ENCODE assay signal across 7 mouse cellular contexts in the genomic region with DNA sequence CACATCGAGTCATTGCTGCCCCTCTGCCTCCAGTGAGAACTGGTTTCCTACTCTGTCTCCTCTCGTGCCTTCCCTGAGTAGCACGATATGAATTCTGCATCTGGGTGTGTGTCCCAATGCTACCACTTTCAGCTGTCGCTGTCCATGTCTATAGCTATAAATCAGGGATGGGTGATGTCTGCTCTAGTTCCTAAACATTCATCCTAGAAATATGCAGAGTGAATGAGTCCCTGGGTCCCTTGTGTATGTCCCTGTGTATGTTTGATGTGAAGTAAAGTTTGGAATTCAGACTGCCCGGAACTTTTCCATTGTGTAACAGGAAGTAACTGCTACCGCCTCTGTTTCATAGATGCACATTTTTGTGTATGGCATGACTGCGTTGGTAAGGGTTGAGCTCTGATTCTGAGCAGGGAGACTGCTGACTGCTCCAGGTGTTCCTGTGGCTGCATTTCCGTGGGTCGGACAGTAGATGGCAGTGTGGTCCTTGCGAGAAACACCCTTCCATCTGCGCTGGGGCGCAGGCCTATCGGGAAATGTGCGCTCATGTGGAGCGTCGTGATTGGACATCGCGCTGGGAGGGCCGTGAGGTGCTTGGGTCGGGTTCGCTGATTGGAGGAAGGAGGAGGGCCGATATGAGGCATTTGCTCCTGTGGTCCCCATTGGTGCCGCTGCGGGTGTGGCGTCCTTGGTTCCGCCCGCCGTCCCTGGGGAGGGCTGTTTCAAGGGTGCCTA. TPM values are rescaled to one million over a fixed set of nuclear protein-coding genes. Genes with fewer than 3 reads are reported as not detected.
DNase-seq lines count a peak whose midpoint lies in the region; ATAC-seq and TF ChIP-seq lines count a peak whose summit lies in the region.

No protein-coding gene starts in this region.

- intact Hi-C loops in left cerebral cortex, postnatal 4 days (cut with DNase I) = loop anchor here (2.0 kb wide), 1 partner anchor 492 kb away; no protein-coding TSS in a partner anchor

- no peak overlapping the region for H3K9ac ChIP-seq in intestine, postnatal 0 days (ENCODE audit: low read depth, low read length)
- H3K9ac ChIP-seq in midbrain, embryonic 12.5 days (replicated peaks) = peak overlapping the region; percentile 43; the same call in 1 of the 2 replicates

- peaks cover 61% of the 10 kb centered on the region for H3K36me3 ChIP-seq in embryonic facial prominence, embryonic 10.5 days (replicated peaks)
- H3K36me3 ChIP-seq in intestine, postnatal 0 days (ENCODE audit: control insufficient read depth, insufficient read depth) = peaks cover 20% of the 10 kb centered on the region
- peaks cover 21% of the 10 kb centered on the region for H3K36me3 ChIP-seq in midbrain, embryonic 12.5 days
- H3K36me3 ChIP-seq in small intestine, adult 2 months (ENCODE audit: control insufficient read depth, insufficient read depth, low read length) = peaks cover 5% of the 10 kb centered on the region

- no peak; the same call in 1 of the 2 replicates for TF ChIP-seq POLR2A in small intestine, adult 2 months (IDR thresholded peaks at IDR 0.05; ENCODE audit: low read depth, low read length)

- H3K4me2 ChIP-seq in intestine, postnatal 0 days (replicated peaks; ENCODE audit: low read depth) = peak overlapping the region; percentile 67
- peak overlapping the region; percentile 64 for H3K4me2 ChIP-seq in midbrain, embryonic 12.5 days (replicated peaks)

- ATAC-seq in intestine, postnatal 0 days = peak; percentile 100
- ATAC-seq in midbrain, embryonic 12.5 days (ENCODE audit: low FRiP score, low read depth) = peak; percentile 100

- H3K4me1 ChIP-seq in embryonic facial prominence, embryonic 10.5 days = peaks cover 9% of the 10 kb centered on the region; the same call in 1 of the 2 replicates
- no peaks in the 10 kb centered on the region; the same call in 1 of the 2 replicates for H3K4me1 ChIP-seq in intestine, postnatal 0 days (replicated peaks; ENCODE audit: control insufficient read depth, insufficient read depth, low read length)
- H3K4me1 ChIP-seq in midbrain, embryonic 12.5 days = 0 out of 2 replicates have a peak, but pooled peaks cover 5% of the 10 kb centered on the region
- H3K4me1 ChIP-seq in small intestine, adult 2 months (ENCODE audit: control insufficient read depth, insufficient read depth, insufficient read length, low read length) = no peaks in the 10 kb centered on the region

- 12% methylated on average over 28 of the region's 28 CpGs for WGBS in embryonic facial prominence, embryonic 10.5 days
- 9% methylated on average over 28 of the region's 28 CpGs for WGBS in intestine, postnatal 0 days
- WGBS in midbrain, embryonic 12.5 days = 11% methylated on average over 28 of the region's 28 CpGs
- WGBS in small intestine, adult 2 months = 9% methylated on average over 28 of the region's 28 CpGs

- no peaks in the 10 kb centered on the region for H3K27me3 ChIP-seq in embryonic facial prominence, embryonic 10.5 days (replicated peaks; ENCODE audit: low read depth, poor library complexity, severe bottlenecking)
- H3K27me3 ChIP-seq in intestine, postnatal 0 days (replicated peaks; ENCODE audit: control insufficient read depth, insufficient read depth, low read length) = no peaks in the 10 kb centered on the region
- H3K27me3 ChIP-seq in midbrain, embryonic 12.5 days = no peaks in the 10 kb centered on the region
- H3K27me3 ChIP-seq in small intestine, adult 2 months (ENCODE audit: control insufficient read depth, insufficient read depth, low read length) = no peaks in the 10 kb centered on the region

- H3K4me3 ChIP-seq in embryonic facial prominence, embryonic 10.5 days = peak overlapping the region; percentile 56
- H3K4me3 ChIP-seq in intestine, postnatal 0 days (ENCODE audit: low read depth, low read length) = peak overlapping the region; percentile 48
- H3K4me3 ChIP-seq in midbrain, embryonic 12.5 days = peak overlapping the region; percentile 47
- H3K4me3 ChIP-seq in small intestine, adult 2 months (ENCODE audit: low read depth, low read length) = peak overlapping the region; percentile 38

- peak; percentile 94 for DNase-seq in adrenal gland, postnatal 10 days
- peak; percentile 96 for DNase-seq in embryonic facial prominence, embryonic 10.5 days (ENCODE audit: low spot score)
- DNase-seq in gonadal fat pad, adult 2 months (ENCODE audit: low read depth) = peak; percentile 80
- DNase-seq in left cerebral cortex, postnatal 4 days = peak; percentile 95

- TF ChIP-seq CTCF in intestine, postnatal 0 days (IDR thresholded peaks at IDR 0.05; ENCODE audit: low read depth) = peak; percentile 100
- peak; percentile 95 for TF ChIP-seq CTCF in small intestine, adult 2 months (IDR thresholded peaks at IDR 0.05; ENCODE audit: extremely low read depth, insufficient read length, insufficient replicate concordance, low read depth, low read length)

- H3K9me3 ChIP-seq in embryonic facial prominence, embryonic 10.5 days = no peaks in the 10 kb centered on the region
- H3K9me3 ChIP-seq in intestine, postnatal 0 days (ENCODE audit: control insufficient read depth) = no peaks in the 10 kb centered on the region
- H3K9me3 ChIP-seq in midbrain, embryonic 12.5 days = no peaks in the 10 kb centered on the region

- H3K27ac ChIP-seq in embryonic facial prominence, embryonic 10.5 days (replicated peaks) = peak overlapping the region; percentile 84
- H3K27ac ChIP-seq in intestine, postnatal 0 days (ENCODE audit: low read depth, low read length) = peak overlapping the region; percentile 62
- peak overlapping the region; percentile 65 for H3K27ac ChIP-seq in midbrain, embryonic 12.5 days (replicated peaks)
- peak overlapping the region; percentile 67; the same call in 1 of the 2 replicates for H3K27ac ChIP-seq in small intestine, adult 2 months (ENCODE audit: insufficient read depth, low read depth, low read length)

RNA-seq across cellular contexts. Expression of a gene that starts 8.3 kb away (rescaled TPM):
- total RNA-seq in adrenal gland, postnatal 10 days (2021) = 10 to 100 TPM; 51.6 to 56.7 TPM
- polyA plus RNA-seq in embryonic facial prominence, embryonic 10.5 days (2016; fragmentation: Nextera tagmentation; extraction: Ambion mirVana) = 82.8 and 88.2 TPM in 2 replicates
- polyA plus RNA-seq in gonadal fat pad, adult 2 months (2012; rRNA removed) = 15.0 and 15.3 TPM in 2 replicates
- polyA plus RNA-seq in intestine, postnatal 0 days (2015; fragmentation: Nextera tagmentation; extraction: Ambion mirVana) = 17.2 and 17.4 TPM in 2 replicates
- total RNA-seq in left cerebral cortex, postnatal 4 days (2021) = 10 to 100 TPM; 28.3 to 28.7 TPM
- 46.7 and 49.3 TPM in 2 replicates for polyA plus RNA-seq in midbrain, embryonic 12.5 days (2016; fragmentation: Nextera tagmentation; extraction: Ambion mirVana)
- 5.6 and 7.8 TPM in 2 replicates for polyA plus RNA-seq in small intestine, adult 2 months (2012; rRNA removed)

RNA-seq across cellular contexts. Expression of a gene that starts 8.4 kb away (rescaled TPM):
- 10 to 100 TPM; 33.8 to 43.0 TPM for total RNA-seq in adrenal gland, postnatal 10 days (2021)
- 52.9 and 55.0 TPM in 2 replicates for polyA plus RNA-seq in embryonic facial prominence, embryonic 10.5 days (2016; fragmentation: Nextera tagmentation; extraction: Ambion mirVana)
- polyA plus RNA-seq in gonadal fat pad, adult 2 months (2012; rRNA removed) = 11.1 and 11.2 TPM in 2 replicates
- 28.3 and 28.5 TPM in 2 replicates for polyA plus RNA-seq in intestine, postnatal 0 days (2015; fragmentation: Nextera tagmentation; extraction: Ambion mirVana)
- total RNA-seq in left cerebral cortex, postnatal 4 days (2021) = 10 to 100 TPM; 31.7 to 33.5 TPM
- polyA plus RNA-seq in midbrain, embryonic 12.5 days (2016; fragmentation: Nextera tagmentation; extraction: Ambion mirVana) = 47.8 and 48.4 TPM in 2 replicates
- 3.6 and 9.4 TPM in 2 replicates for polyA plus RNA-seq in small intestine, adult 2 months (2012; rRNA removed)

Comparison
In these comparisons a context has a peak if more than half of its experiments do, and no peak if none do; other contexts are left out.
1. Peak in every context shown above with its lines: DNase-seq, ATAC-seq, H3K4me3 ChIP-seq and H3K27ac ChIP-seq.